Mouse (Mus musculus) ES-E14 (cell line): Measurements from ENCODE around the gene Fgfr1op2. TPM values are rescaled to one million over a fixed set of nuclear protein-coding genes. Genes with fewer than 3 reads are reported as not detected.

ENCODE experiments used
- DNase-seq: peaks from one replicate; pipeline ENCODE4 v3.0.0-alpha.2; 2013; ENCODE audit warnings: low read depth, low spot score
- H3K27ac ChIP-seq: 2 replicates; pipeline ENCODE4 v1.5.1; 2012; ENCODE audit warnings: low read depth, mild to moderate bottlenecking, low read length, moderate library complexity, mixed read lengths; ENCODE audit not compliant: poor library complexity, insufficient read depth, severe bottlenecking
- H3K36me3 ChIP-seq: 2 replicates; pipeline ENCODE4 v1.6.1; 2012; ENCODE audit warnings: mild to moderate bottlenecking, low read length, moderate library complexity, mixed read lengths; ENCODE audit not compliant: control insufficient read depth, poor library complexity, insufficient read depth, severe bottlenecking
- H3K4me1 ChIP-seq, 2 experiments: fragments of 150-350 bp in 1 of 2; sonication (generic) in 1 of 2; 2 replicates each; pipeline ENCODE4 v1.6.1; 2012; ENCODE audit warnings: low read length in 2 of 2, mild to moderate bottlenecking in 1 of 2, mixed read lengths in 1 of 2; ENCODE audit not compliant: control insufficient read depth in 2 of 2, insufficient read depth in 2 of 2, poor library complexity in 1 of 2
- H3K4me3 ChIP-seq, 2 experiments: fragments of 150-350 bp in 1 of 2; sonication (generic) in 1 of 2; 2 replicates each; pipeline ENCODE4 v1.5.1; 2012; ENCODE audit warnings: low read length in 2 of 2, low read depth in 1 of 2, mild to moderate bottlenecking in 1 of 2, mixed read lengths in 1 of 2; ENCODE audit not compliant: insufficient read depth in 1 of 2, poor library complexity in 1 of 2, severe bottlenecking in 1 of 2
- H3K9ac ChIP-seq: 2 replicates; pipeline ENCODE4 v1.6.1; 2012; ENCODE audit warnings: low read depth, mild to moderate bottlenecking, low read length, mixed read lengths; ENCODE audit not compliant: poor library complexity, insufficient read depth, severe bottlenecking
- H3K9me3 ChIP-seq: fragments of 150-350 bp; sonication (generic); 2 replicates; pipeline ENCODE4 v1.6.1; 2012; ENCODE audit warnings: low read depth, mild to moderate bottlenecking, low read length; ENCODE audit not compliant: control insufficient read depth, insufficient read depth
- CHD2 ChIP-seq: IDR thresholded peaks from 2 replicates; pipeline ENCODE4 v1.6.1; 2014; ENCODE audit warnings: mild to moderate bottlenecking, low read depth, low read length, inconsistent platforms
- HCFC1 ChIP-seq: IDR thresholded peaks from 2 replicates; pipeline ENCODE4 v1.6.1; 2012; ENCODE audit warnings: low read length, inconsistent platforms, borderline replicate concordance; ENCODE audit not compliant: insufficient read depth
- MAFK ChIP-seq: IDR thresholded peaks from 2 replicates; pipeline ENCODE4 v1.6.1; 2014; ENCODE audit warnings: mild to moderate bottlenecking, low read depth, low read length, inconsistent platforms; ENCODE audit not compliant: insufficient read depth
- ZC3H11A ChIP-seq: IDR thresholded peaks from 2 replicates; pipeline ENCODE4 v1.6.1; 2012; ENCODE audit warnings: low read depth, mild to moderate bottlenecking, inconsistent platforms, low read length, borderline replicate concordance
- ZNF384 ChIP-seq: IDR thresholded peaks from 2 replicates; pipeline ENCODE4 v1.6.1; 2012; ENCODE audit warnings: low read depth, low read length, inconsistent platforms
- in situ Hi-C, 2 experiments: fragments of 600-800 bp; cut with MboI; formaldehyde crosslinking; loops; one replicate each; pipeline ENCODE4 v1.15.1; 2025; ENCODE audit warnings: low sequenced_read_pairs in 2 of 2, inconsistent platforms in 1 of 2; ENCODE audit not compliant: unreplicated experiment in 2 of 2
- total RNA-seq: library from RNA; depleted of rRNA; stranded (reverse); fragments of 300-350 nt; gene quantifications from 2 replicates; pipeline ENCODE4 v1.2.3, GENCODE M21; 2012

Fgfr1op2 gene
- total RNA-seq, 1 experiment, result 35.7 TPM

GRCm38 (mm10) chr6:146580381-146580926 lies 3.5 kb downstream of the Fgfr1op2 start:
- H3K9ac ChIP-seq, result no peak overlapping the region
- no peaks in the 10 kb centered on the region for H3K9me3 ChIP-seq
- H3K4me3 ChIP-seq, result no peak overlapping the region
- in situ Hi-C loops, result no loop called here
- TF ChIP-seq CHD2, result no peak
- TF ChIP-seq ZC3H11A, result no peak
- TF ChIP-seq ZNF384, result no peak
- TF ChIP-seq HCFC1, result no peak
- TF ChIP-seq MAFK, result no peak
- H3K36me3 ChIP-seq, result peaks cover 2% of the 10 kb centered on the region; the same call in 1 of the 2 replicates
- peaks cover 2 to 3% of the 10 kb centered on the region in 2 experiments; a peak in 3 of 4 replicates for H3K4me1 ChIP-seq
- no peak overlapping the region for H3K27ac ChIP-seq
- DNase-seq, result no peak

GRCm38 (mm10) chr6:146583366-146584046 lies 6.5 kb downstream of the Fgfr1op2 start:
- no peak for DNase-seq
- in situ Hi-C loops, result no loop called here
- no peak overlapping the region for H3K9ac ChIP-seq
- no peaks in the 10 kb centered on the region for H3K9me3 ChIP-seq
- TF ChIP-seq MAFK, result no peak
- TF ChIP-seq ZNF384, result no peak
- TF ChIP-seq HCFC1, result no peak
- TF ChIP-seq CHD2, result no peak
- TF ChIP-seq ZC3H11A, result no peak
- peaks cover 2% of the 10 kb centered on the region in 2 experiments; a peak in 2 of 4 replicates for H3K4me1 ChIP-seq
- no peak overlapping the region for H3K4me3 ChIP-seq
- H3K36me3 ChIP-seq, result peaks cover 4% of the 10 kb centered on the region; the same call in 1 of the 2 replicates
- H3K27ac ChIP-seq, result no peak overlapping the region

- Histone ChIP-seq H3K9me3 (no peaks in the 10 kb centered on the region), H3K4me1 (peaks cover 0 to 2% of the 10 kb centered on the region in 2 experiments; a peak in 1 of 4 replicates), H3K9ac (no peak overlapping the region), H3K36me3 (peaks cover 4% of the 10 kb centered on the region; the same call in 1 of the 2 replicates), H3K4me3 (no peak overlapping the region), H3K27ac (no peak overlapping the region)
- TF ChIP-seq ZC3H11A, result no peak
- DNase-seq, result no peak
- in situ Hi-C loops, result no loop called here
Observed at GRCm38 (mm10) chr6:146585134-146585533, 8.1 kb downstream of the Fgfr1op2 start.

- no peak overlapping the region for H3K9ac ChIP-seq
- no peaks in the 10 kb centered on the region for H3K4me1 ChIP-seq
- H3K27ac ChIP-seq, result no peak overlapping the region
- no peak for TF ChIP-seq ZC3H11A
- H3K4me3 ChIP-seq, result no peak overlapping the region
- peaks cover 50% of the 10 kb centered on the region for H3K36me3 ChIP-seq
- in situ Hi-C loops, result no loop called here
- no peaks in the 10 kb centered on the region for H3K9me3 ChIP-seq
- DNase-seq, result no peak
Observed at GRCm38 (mm10) chr6:146602601-146603000, 25.6 kb downstream of the Fgfr1op2 start.

GRCm38 (mm10) chr6:146603651-146604050 lies 26.6 kb downstream of the Fgfr1op2 start:
- in situ Hi-C loops, result no loop called here
- Histone ChIP-seq H3K9ac (no peak overlapping the region), H3K4me1 (no peaks in the 10 kb centered on the region), H3K4me3 (no peak overlapping the region), H3K9me3 (no peaks in the 10 kb centered on the region), H3K36me3 (peaks cover 54% of the 10 kb centered on the region), H3K27ac (no peak overlapping the region)
- TF ChIP-seq HCFC1 (no peak), ZC3H11A (no peak), MAFK (no peak), CHD2 (no peak), ZNF384 (no peak)
- DNase-seq, result no peak
